Mouse (Mus musculus) neural tube, embryonic 11.5 days (tissue): ENCODE measurements around the gene Vrk3. TPM values are rescaled to one million over a fixed set of nuclear protein-coding genes. Genes with fewer than 3 reads are reported as not detected.

Source experiments
- ATAC-seq: fragments of 200-750 bp; cut with Nextera tagmentation; 2 replicates; pipeline ENCODE4 v1.8.0; 2017; ENCODE audit warnings: moderate number of reproducible peaks, mild to moderate bottlenecking, moderate TSS enrichment, moderate library complexity; ENCODE audit not compliant: insufficient read depth, low FRiP score, low TSS enrichment
- DNase-seq: peaks from one replicate; pipeline ENCODE4 v3.0.0-alpha.2; 2015; ENCODE audit warnings: low spot score
- H3K27ac ChIP-seq: fragments of 300-500 bp; sonication (generic); 2 replicates; pipeline ENCODE4 v1.5.1; 2014; ENCODE audit warnings: low read depth, mild to moderate bottlenecking, low read length
- H3K27me3 ChIP-seq: fragments of 300-500 bp; sonication (generic); 2 replicates; pipeline ENCODE4 v1.6.1; 2014; ENCODE audit warnings: mild to moderate bottlenecking, low read length, mixed read lengths; ENCODE audit not compliant: control insufficient read depth, insufficient read depth
- H3K36me3 ChIP-seq: fragments of 300-500 bp; sonication (generic); 2 replicates; pipeline ENCODE4 v1.6.1; 2014; ENCODE audit warnings: mild to moderate bottlenecking, low read length, moderate library complexity, mixed read lengths; ENCODE audit not compliant: control insufficient read depth, insufficient read depth
- H3K4me1 ChIP-seq: fragments of 300-500 bp; sonication (generic); 2 replicates; pipeline ENCODE4 v1.6.1; 2014; ENCODE audit warnings: low read length, mixed read lengths; ENCODE audit not compliant: control insufficient read depth, insufficient read depth
- H3K4me2 ChIP-seq: fragments of 300-500 bp; sonication (generic); 2 replicates; pipeline ENCODE4 v1.6.1; 2014; ENCODE audit warnings: low read depth, mild to moderate bottlenecking, moderate library complexity
- H3K4me3 ChIP-seq: fragments of 300-500 bp; sonication (generic); 2 replicates; pipeline ENCODE4 v1.5.1; 2014; ENCODE audit warnings: low read depth, low read length
- H3K9ac ChIP-seq: fragments of 300-500 bp; sonication (generic); 2 replicates; pipeline ENCODE4 v1.6.1; 2014; ENCODE audit warnings: mild to moderate bottlenecking, low read length
- H3K9me3 ChIP-seq: fragments of 300-500 bp; sonication (generic); 2 replicates; pipeline ENCODE4 v1.6.1; 2016; ENCODE audit warnings: low read length; ENCODE audit not compliant: control insufficient read depth
- whole genome bisulfite sequencing: fragments of 180-500 bp; shearing (Covaris S2); extraction: QIAGEN DNeasy Blood & Tissue Kit; methylation state at CpG from one replicate; pipeline ENCODE4 v1.1.7; 2014; 5-methylcytosine and 5-hydroxymethylcytosine counted together
- polyA plus RNA-seq: library from polyadenylated mRNA; unstranded; fragments of >200 nt; fragmentation: Nextera tagmentation; extraction: Ambion mirVana; gene quantifications from 2 replicates; pipeline ENCODE4 v1.2.1, GENCODE M21; 2014

Vrk3 gene
- polyA plus RNA-seq, 1 experiment from 2014 or later = 41.2 TPM

- no peak for ATAC-seq
- no peak overlapping the region for H3K27ac ChIP-seq
- H3K36me3 ChIP-seq = no peaks in the 10 kb centered on the region; the same call in 1 of the 2 replicates
- H3K9ac ChIP-seq = no peak overlapping the region
- H3K9me3 ChIP-seq = no peaks in the 10 kb centered on the region
- no peak overlapping the region for H3K4me3 ChIP-seq
- H3K4me1 ChIP-seq = no peaks in the 10 kb centered on the region
- H3K27me3 ChIP-seq = no peaks in the 10 kb centered on the region
- WGBS = 86% methylated on average over 8 of the region's 8 CpGs
- no peak for DNase-seq
- no peak overlapping the region for H3K4me2 ChIP-seq
Observed at GRCm38 (mm10) chr7:44780101-44780500, 31.9 kb downstream of the Vrk3 start.

DNA sequence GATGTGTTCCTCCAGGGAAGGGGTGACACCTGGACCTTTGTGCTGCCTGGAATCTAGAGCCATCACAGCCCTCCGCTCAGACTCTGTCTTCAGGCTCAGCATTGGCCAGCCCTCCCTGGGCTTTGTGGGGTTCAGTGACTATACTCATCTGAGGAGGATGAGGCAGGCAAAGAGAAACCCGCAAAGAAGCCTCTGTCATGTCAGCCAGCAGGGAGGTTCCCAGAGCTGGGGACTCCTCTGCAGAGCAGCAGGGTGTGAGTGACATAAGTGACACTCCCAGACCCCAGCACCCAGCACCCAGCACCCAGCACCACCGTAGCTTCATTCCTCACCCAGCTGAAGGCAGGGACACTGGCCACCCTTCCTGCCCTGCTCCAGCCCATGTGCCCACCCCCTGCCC, 41.3 kb downstream of the Vrk3 start:
- ATAC-seq (no peak), DNase-seq (no peak)
- Histone ChIP-seq H3K4me1 (no peaks in the 10 kb centered on the region), H3K4me3 (no peak overlapping the region), H3K27ac (no peak overlapping the region), H3K36me3 (no peaks in the 10 kb centered on the region), H3K4me2 (no peak overlapping the region), H3K9ac (no peak overlapping the region), H3K9me3 (no peaks in the 10 kb centered on the region), H3K27me3 (no peaks in the 10 kb centered on the region)
- 63% methylated on average over 3 of the region's 3 CpGs for WGBS

- Histone ChIP-seq H3K27ac (no peak overlapping the region), H3K9me3 (peaks cover 3% of the 10 kb centered on the region; the same call in 1 of the 2 replicates), H3K4me1 (no peaks in the 10 kb centered on the region), H3K36me3 (no peaks in the 10 kb centered on the region), H3K4me3 (no peak overlapping the region), H3K9ac (no peak overlapping the region), H3K4me2 (no peak overlapping the region), H3K27me3 (no peaks in the 10 kb centered on the region)
- ATAC-seq (no peak), DNase-seq (no peak)
- 69% methylated on average over 4 of the region's 4 CpGs for WGBS
Observed at GRCm38 (mm10) chr7:44790066-44790465, 41.9 kb downstream of the Vrk3 start.

DNA sequence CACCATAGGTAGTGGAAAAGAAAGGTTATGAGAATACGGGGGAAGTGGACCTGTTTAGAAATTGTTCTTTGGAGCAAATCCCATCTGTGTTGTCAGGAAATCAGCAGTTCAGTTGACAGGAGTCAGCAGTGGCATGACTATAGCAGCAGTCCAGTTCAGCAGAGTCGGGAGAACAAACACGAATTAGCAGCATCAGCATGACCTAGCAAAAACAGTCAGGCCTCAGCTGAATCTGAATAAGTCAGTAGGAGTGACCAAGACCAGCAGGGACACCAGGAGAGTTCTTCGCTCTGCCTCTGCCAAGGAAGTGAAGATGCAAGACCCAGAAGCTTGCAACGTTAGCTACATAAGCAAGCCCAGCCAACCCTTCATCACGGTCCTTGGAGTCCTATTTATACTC, 44.6 kb downstream of the Vrk3 start:
- H3K4me3 ChIP-seq = no peak overlapping the region
- H3K9me3 ChIP-seq = peaks cover 3% of the 10 kb centered on the region; the same call in 1 of the 2 replicates
- no peak overlapping the region for H3K9ac ChIP-seq
- 84% methylated on average over 6 of the region's 6 CpGs for WGBS
- H3K4me1 ChIP-seq = no peaks in the 10 kb centered on the region
- H3K36me3 ChIP-seq = no peaks in the 10 kb centered on the region
- DNase-seq = no peak
- no peak overlapping the region for H3K4me2 ChIP-seq
- H3K27me3 ChIP-seq = no peaks in the 10 kb centered on the region
- ATAC-seq = no peak
- H3K27ac ChIP-seq = no peak overlapping the region

DNA sequence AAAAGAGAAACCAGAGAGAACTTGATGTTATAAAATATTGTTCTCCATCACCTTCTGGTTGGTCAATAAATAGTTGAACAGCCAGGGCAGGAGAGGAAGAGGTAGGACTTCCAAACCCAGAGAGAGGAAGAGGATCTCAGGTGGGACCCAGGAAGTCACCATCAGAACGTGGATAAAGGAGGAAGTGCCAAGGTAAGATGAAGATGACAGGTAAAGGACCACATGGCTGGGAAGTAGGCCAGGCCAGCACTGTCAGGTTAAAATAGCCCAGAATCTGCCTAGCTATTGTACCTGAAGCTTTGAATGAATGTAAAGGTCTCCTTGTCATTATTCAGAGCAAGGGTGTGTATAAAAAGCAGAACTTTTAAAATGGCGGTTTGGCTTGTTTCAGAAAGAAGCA, 60.7 kb downstream of the Vrk3 start:
- Histone ChIP-seq H3K4me3 (no peak overlapping the region), H3K36me3 (0 out of 2 replicates have a peak, but pooled peaks cover 3% of the 10 kb centered on the region), H3K9me3 (no peaks in the 10 kb centered on the region), H3K4me2 (no peak overlapping the region), H3K9ac (no peak overlapping the region), H3K27ac (no peak overlapping the region), H3K27me3 (no peaks in the 10 kb centered on the region), H3K4me1 (no peaks in the 10 kb centered on the region)
- no peak for DNase-seq
- no peak for ATAC-seq
- 85% methylated on average over 2 of the region's 2 CpGs for WGBS

GRCm38 (mm10) chr7:44809466-44809865, 61.3 kb downstream of the Vrk3 start:
- Histone ChIP-seq H3K27ac (no peak overlapping the region), H3K36me3 (0 out of 2 replicates have a peak, but pooled peaks cover 3% of the 10 kb centered on the region), H3K9me3 (no peaks in the 10 kb centered on the region), H3K27me3 (no peaks in the 10 kb centered on the region), H3K9ac (no peak overlapping the region), H3K4me2 (no peak overlapping the region), H3K4me1 (no peaks in the 10 kb centered on the region), H3K4me3 (no peak overlapping the region)
- DNase-seq = no peak
- no peak for ATAC-seq
- WGBS = 95% methylated on average over 3 of the region's 3 CpGs

DNA sequence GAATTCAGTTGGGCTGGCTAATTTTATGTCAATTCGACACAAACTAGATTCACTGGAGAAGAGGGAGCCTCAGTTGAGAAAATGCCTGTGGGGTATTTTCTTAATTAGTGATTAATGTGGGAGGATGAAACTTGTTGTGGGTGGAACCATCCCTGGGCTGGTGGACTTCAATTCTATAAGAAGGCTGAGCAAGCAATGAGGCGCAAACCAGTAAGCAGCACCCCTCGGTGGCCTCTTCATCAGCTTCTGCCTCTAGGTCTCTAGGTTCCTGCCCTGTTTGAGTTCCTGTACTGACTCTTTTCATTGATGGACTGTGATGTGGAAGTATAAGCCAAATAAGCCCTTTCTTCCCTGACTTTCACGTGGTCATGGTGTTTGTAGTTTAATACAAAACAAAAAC, 62.2 kb downstream of the Vrk3 start:
- no peak overlapping the region for H3K27ac ChIP-seq
- peaks cover 5% of the 10 kb centered on the region for H3K4me1 ChIP-seq
- DNase-seq = no peak
- WGBS = 79% methylated on average over 4 of the region's 4 CpGs
- H3K9me3 ChIP-seq = no peaks in the 10 kb centered on the region
- H3K36me3 ChIP-seq = 0 out of 2 replicates have a peak, but pooled peaks cover 3% of the 10 kb centered on the region
- ATAC-seq = no peak
- no peak overlapping the region for H3K4me3 ChIP-seq
- H3K4me2 ChIP-seq = no peak overlapping the region
- H3K27me3 ChIP-seq = no peaks in the 10 kb centered on the region
- H3K9ac ChIP-seq = no peak overlapping the region

DNA sequence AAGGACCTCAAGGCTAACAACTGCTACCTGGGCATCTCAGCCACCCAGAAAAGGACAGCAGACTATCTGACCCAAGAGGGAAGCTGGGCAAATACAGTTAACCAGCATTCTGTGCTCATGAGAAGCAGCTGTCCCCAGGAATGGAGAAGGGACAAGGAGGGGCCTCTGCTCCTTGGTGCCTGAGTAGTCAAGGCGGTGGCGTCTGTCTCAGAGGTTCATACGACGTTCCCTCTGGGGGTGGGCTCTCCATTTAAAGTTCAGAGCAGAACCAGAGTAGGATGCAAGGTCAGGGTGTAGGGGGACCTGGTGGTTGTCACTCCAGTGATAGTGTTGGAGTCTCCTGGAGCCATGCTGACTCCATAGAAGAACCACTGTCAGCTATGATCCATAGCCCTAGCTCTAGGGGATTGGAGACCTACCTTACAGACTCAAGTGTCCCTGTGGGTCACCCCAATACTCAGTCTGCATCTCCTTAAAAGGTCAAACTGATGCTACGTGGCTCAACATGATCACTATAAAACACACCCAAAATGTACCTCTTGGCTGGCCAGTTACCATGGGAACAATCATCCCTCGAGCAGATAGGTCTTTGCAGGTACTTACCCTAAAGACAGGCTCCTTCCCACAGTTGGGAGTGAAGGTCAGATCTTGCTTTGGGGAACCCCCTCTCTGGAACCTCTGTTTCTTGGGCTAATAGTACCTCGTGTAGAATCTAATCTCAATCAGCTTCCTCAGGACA, 62.8 kb downstream of the Vrk3 start:
- WGBS = 89% methylated on average over 7 of the region's 7 CpGs
- Histone ChIP-seq H3K27ac (no peak overlapping the region), H3K4me3 (no peak overlapping the region), H3K4me2 (no peak overlapping the region), H3K36me3 (0 out of 2 replicates have a peak, but pooled peaks cover 3% of the 10 kb centered on the region), H3K4me1 (peaks cover 5% of the 10 kb centered on the region), H3K9ac (no peak overlapping the region), H3K9me3 (no peaks in the 10 kb centered on the region), H3K27me3 (no peaks in the 10 kb centered on the region)
- no peak for ATAC-seq
- no peak for DNase-seq

GRCm38 (mm10) chr7:44812651-44813325, 64.6 kb downstream of the Vrk3 start:
- 91% methylated on average over 20 of the region's 20 CpGs for WGBS

More at GRCm38 (mm10) chr7:44812651-44813325, 64.6 kb downstream of the Vrk3 start:
- Histone ChIP-seq H3K9me3 (no peaks in the 10 kb centered on the region), H3K27me3 (no peaks in the 10 kb centered on the region), H3K4me3 (no peak overlapping the region), H3K36me3 (0 out of 2 replicates have a peak, but pooled peaks cover 3% of the 10 kb centered on the region), H3K9ac (no peak overlapping the region), H3K4me2 (no peak overlapping the region), H3K4me1 (peaks cover 11% of the 10 kb centered on the region), H3K27ac (no peak overlapping the region)
- DNase-seq (no peak), ATAC-seq (no peak)
